Mouse (Mus musculus) lung, postnatal 0 days (tissue): ENCODE measurements at regions not wholly inside any gene's neighbourhood (a gene's known extent, or its start where the extent isn't known, plus 50 kb on each side); places are given as distances from the start of the nearest gene placed in this dataset.

Experiments used
- ATAC-seq: fragments of 200-750 bp; cut with Nextera tagmentation; 2 replicates; pipeline ENCODE4 v1.8.0; 2017; ENCODE audit warnings: moderate library complexity
- DNase-seq: peaks from one replicate; pipeline ENCODE4 v3.0.0-alpha.2; 2016; ENCODE audit warnings: low spot score
- H3K27ac ChIP-seq: fragments of 300-500 bp; sonication (generic); 2 replicates; pipeline ENCODE4 v1.5.1; 2014; ENCODE audit warnings: antibody characterized with exemption, mild to moderate bottlenecking, low read length, mixed read lengths
- H3K27me3 ChIP-seq: fragments of 300-500 bp; sonication (generic); replicated peaks from 2 replicates; pipeline ENCODE4 v1.6.1; 2014; ENCODE audit warnings: low read length, mixed read lengths; ENCODE audit not compliant: insufficient read depth
- H3K36me3 ChIP-seq: fragments of 300-500 bp; sonication (generic); 2 replicates; pipeline ENCODE4 v1.6.1; 2014; ENCODE audit warnings: low read length, mixed read lengths; ENCODE audit not compliant: insufficient read depth
- H3K4me1 ChIP-seq: fragments of 300-500 bp; sonication (generic); 2 replicates; pipeline ENCODE4 v1.6.1; 2014; ENCODE audit warnings: antibody characterized with exemption, low read depth, low read length, mixed read lengths; ENCODE audit not compliant: insufficient read depth
- H3K4me2 ChIP-seq: fragments of 300-500 bp; sonication (generic); replicated peaks from 2 replicates; pipeline ENCODE4 v1.6.1; 2014; ENCODE audit warnings: low read depth, mild to moderate bottlenecking, low read length, moderate library complexity, mixed read lengths
- H3K4me3 ChIP-seq: fragments of 300-500 bp; sonication (generic); 2 replicates; pipeline ENCODE4 v1.5.1; 2014; ENCODE audit warnings: low read depth, low read length
- H3K9ac ChIP-seq: fragments of 300-500 bp; sonication (generic); replicated peaks from 2 replicates; pipeline ENCODE4 v1.6.1; 2014; ENCODE audit warnings: low read depth, mild to moderate bottlenecking
- H3K9me3 ChIP-seq: fragments of 300-500 bp; sonication (generic); 2 replicates; pipeline ENCODE4 v1.6.1; 2016; ENCODE audit warnings: low read length, mixed read lengths
- CTCF ChIP-seq: IDR thresholded peaks from 2 replicates; pipeline ENCODE4 v1.5.1; 2016; ENCODE audit warnings: antibody characterized with exemption, mild to moderate bottlenecking
- EP300 ChIP-seq: IDR thresholded peaks from 2 replicates; pipeline ENCODE4 v1.6.1; 2016; ENCODE audit warnings: antibody characterized with exemption, mild to moderate bottlenecking, control low read depth
- WGBS: fragments of 180-500 bp; shearing (Covaris S2); extraction: QIAGEN DNeasy Blood & Tissue Kit; methylation state at CpG from one replicate; pipeline ENCODE4 v1.1.7; 2014; 5-methylcytosine and 5-hydroxymethylcytosine counted together

DNA sequence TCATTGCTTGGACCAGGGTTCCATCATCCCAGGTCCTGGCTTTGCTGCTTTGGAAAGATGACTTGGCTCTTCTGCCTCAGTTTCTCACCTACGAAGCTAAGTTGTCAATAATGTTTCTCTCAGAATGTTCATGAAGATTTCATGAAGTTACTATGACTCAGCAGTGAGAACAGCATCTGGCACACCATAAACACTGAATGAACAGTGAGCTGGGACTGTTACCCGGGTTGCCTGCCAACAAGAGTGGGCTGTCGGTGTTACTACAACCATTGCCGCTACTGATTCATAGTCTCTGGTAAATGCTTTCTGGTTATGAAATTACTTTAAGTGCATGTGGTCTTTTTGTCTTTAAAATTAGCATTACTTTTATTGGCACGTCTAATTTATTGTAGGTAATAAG lies 352.0 kb upstream of the Shh start:
- ATAC-seq (no peak), DNase-seq (no peak)
- no peak overlapping the region for H3K4me3 ChIP-seq
- H3K4me1 ChIP-seq: no peaks in the 10 kb centered on the region
- H3K36me3 ChIP-seq: no peaks in the 10 kb centered on the region
- WGBS: 93% methylated on average over 5 of the region's 5 CpGs
- no peak overlapping the region for H3K4me2 ChIP-seq
- H3K9me3 ChIP-seq: no peaks in the 10 kb centered on the region
- TF ChIP-seq EP300: no peak
- TF ChIP-seq CTCF: no peak
- no peaks in the 10 kb centered on the region for H3K27me3 ChIP-seq
- no peak overlapping the region for H3K9ac ChIP-seq
- no peak overlapping the region for H3K27ac ChIP-seq

DNA sequence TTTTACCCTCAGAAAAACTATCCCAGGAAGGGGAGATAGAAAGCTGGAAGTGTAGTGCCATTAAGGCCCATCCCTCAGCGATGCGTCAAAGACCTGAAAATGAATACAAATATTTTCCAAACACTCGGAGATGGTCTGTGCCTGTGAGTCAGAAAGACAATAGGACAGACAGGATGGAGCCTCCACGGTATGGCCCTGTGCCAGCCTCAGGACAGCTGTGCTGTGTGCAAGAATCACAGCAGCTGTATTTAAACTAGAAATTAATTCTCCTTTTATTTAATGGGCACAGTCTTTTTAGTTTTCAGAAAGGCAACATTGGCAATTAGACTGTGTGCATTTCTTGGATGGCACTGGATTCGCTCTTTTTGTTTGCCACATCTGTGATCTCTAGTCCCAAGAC lies 340.9 kb upstream of the Shh start:
- DNase-seq: no peak
- H3K36me3 ChIP-seq: no peaks in the 10 kb centered on the region

GRCm38 (mm10) chr5:28799464-28799863 lies 332.4 kb upstream of the Shh start:
- no peak overlapping the region for H3K27ac ChIP-seq
- 52% methylated on average over 2 of the region's 2 CpGs for WGBS
- peaks cover 3% of the 10 kb centered on the region; the same call in 1 of the 2 replicates for H3K4me1 ChIP-seq
- no peaks in the 10 kb centered on the region for H3K27me3 ChIP-seq
- H3K9ac ChIP-seq: no peak overlapping the region
- peak; percentile 78 for DNase-seq
- no peaks in the 10 kb centered on the region for H3K9me3 ChIP-seq
- H3K36me3 ChIP-seq: no peaks in the 10 kb centered on the region
- H3K4me2 ChIP-seq: no peak overlapping the region
- peak; percentile 77 for ATAC-seq
- TF ChIP-seq EP300: no peak
- no peak for TF ChIP-seq CTCF
- H3K4me3 ChIP-seq: no peak overlapping the region

More for the DNA sequence above, 340.9 kb upstream of the Shh start:
- 46% methylated on average over 5 of the region's 5 CpGs for WGBS
- Histone ChIP-seq H3K4me1 (no peaks in the 10 kb centered on the region), H3K27ac (no peak overlapping the region), H3K9me3 (no peaks in the 10 kb centered on the region), H3K9ac (no peak overlapping the region), H3K4me3 (no peak overlapping the region), H3K27me3 (no peaks in the 10 kb centered on the region), H3K4me2 (no peak overlapping the region)
- 0 out of 2 replicates have a peak, but pooled peaks have one; percentile 23 for ATAC-seq
- TF ChIP-seq CTCF (no peak), EP300 (no peak)

- Histone ChIP-seq H3K27ac (no peak overlapping the region), H3K4me3 (no peak overlapping the region), H3K27me3 (no peaks in the 10 kb centered on the region), H3K9ac (no peak overlapping the region), H3K9me3 (no peaks in the 10 kb centered on the region), H3K4me2 (no peak overlapping the region), H3K4me1 (peaks cover 3% of the 10 kb centered on the region; the same call in 1 of the 2 replicates), H3K36me3 (no peaks in the 10 kb centered on the region)
- no peak for TF ChIP-seq EP300
- TF ChIP-seq CTCF: no peak
- no peak for DNase-seq
- no peak for ATAC-seq
- WGBS: 58% methylated on average over 1 of the region's 1 CpGs
These were observed 331.3 kb upstream of the Shh start for GRCm38 (mm10) chr5:28798361-28798760.

DNA sequence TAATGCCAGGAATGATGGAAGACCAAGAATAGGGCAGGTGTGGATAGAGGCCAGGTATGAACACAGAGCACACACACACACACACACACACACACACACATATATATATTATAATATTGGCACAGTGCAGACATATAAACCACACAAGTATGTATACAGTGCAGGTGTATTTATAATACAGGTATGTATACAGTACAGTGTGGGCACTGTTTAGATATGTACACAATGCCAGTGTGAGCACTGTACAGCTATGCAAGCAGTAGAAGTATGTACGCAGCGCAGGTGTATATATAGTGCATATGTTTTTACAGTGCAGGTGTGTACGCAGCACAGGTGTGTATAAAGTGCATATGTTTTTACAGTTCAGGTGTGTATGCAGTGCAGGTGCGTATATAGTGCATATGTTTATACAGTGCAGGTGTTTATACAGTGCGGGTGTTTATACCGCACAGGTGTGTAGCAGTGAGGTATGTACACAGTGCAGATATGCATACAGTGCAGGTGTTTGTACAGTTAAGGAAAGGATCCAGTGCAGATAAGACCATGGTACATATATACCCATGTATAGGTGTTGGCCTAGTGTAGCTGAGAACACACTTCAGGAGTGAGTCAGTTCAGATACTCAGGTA lies 328.2 kb upstream of the Shh start:
- H3K4me1 ChIP-seq: peaks cover 3% of the 10 kb centered on the region; the same call in 1 of the 2 replicates
- ATAC-seq (peak; percentile 16; the same call in 1 of the 2 replicates), DNase-seq (no peak)
- WGBS: 85% methylated on average over 6 of the region's 6 CpGs
- no peak overlapping the region for H3K27ac ChIP-seq
- H3K4me3 ChIP-seq: no peak overlapping the region
- no peak for TF ChIP-seq CTCF
- no peak for TF ChIP-seq EP300
- H3K4me2 ChIP-seq: no peak overlapping the region
- H3K9ac ChIP-seq: no peak overlapping the region
- H3K36me3 ChIP-seq: no peaks in the 10 kb centered on the region
- H3K27me3 ChIP-seq: no peaks in the 10 kb centered on the region
- no peaks in the 10 kb centered on the region for H3K9me3 ChIP-seq

DNA sequence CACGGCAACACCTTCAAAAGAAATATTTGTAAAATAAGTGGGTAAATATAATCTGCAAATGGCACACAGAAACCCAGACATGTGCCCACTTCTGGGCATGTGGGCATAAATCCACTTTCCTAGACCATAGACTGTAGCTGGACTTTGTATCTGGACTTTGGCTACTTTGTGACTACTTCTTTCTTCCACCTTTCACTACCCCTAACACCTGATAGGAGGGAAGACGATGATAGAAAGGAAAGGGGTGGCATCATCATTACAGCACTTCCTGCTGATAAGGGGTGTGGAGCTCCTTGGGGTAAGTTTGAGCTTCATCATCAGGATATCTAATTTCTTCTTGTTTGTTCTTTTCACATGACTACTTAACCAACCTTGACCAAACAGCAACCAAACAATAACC lies 326.7 kb upstream of the Shh start:
- ATAC-seq (no peak), DNase-seq (no peak)
- Histone ChIP-seq H3K4me1 (no peaks in the 10 kb centered on the region), H3K27ac (no peak overlapping the region), H3K27me3 (no peaks in the 10 kb centered on the region), H3K9me3 (no peaks in the 10 kb centered on the region), H3K36me3 (no peaks in the 10 kb centered on the region), H3K9ac (no peak overlapping the region), H3K4me2 (no peak overlapping the region), H3K4me3 (no peak overlapping the region)
- 55% methylated on average over 2 of the region's 2 CpGs for WGBS
- TF ChIP-seq EP300: no peak
- no peak for TF ChIP-seq CTCF
